Mouse (Mus musculus): ENCODE results near the gene Wsb2. TPM values are rescaled to one million over a fixed set of nuclear protein-coding genes. Genes with fewer than 3 reads are reported as not detected.

Gene Wsb2
- total and polyA plus RNA-seq, 2 experiments from 2014 or later: 336 to 494 TPM

- Histone ChIP-seq H3K4me1 (ENCODE audit: insufficient read depth, low read length) (no peaks in the 10 kb centered on the region), H3K9me3 (ENCODE audit: low read length) (no peaks in the 10 kb centered on the region), H3K36me3 (ENCODE audit: insufficient read depth, low read length) (peaks cover 71% of the 10 kb centered on the region), H3K27me3 (ENCODE audit: insufficient read depth, low read length) (no peaks in the 10 kb centered on the region), H3K27ac (ENCODE audit: low read depth, low read length) (no peak overlapping the region), H3K4me2 (ENCODE audit: low read depth, low read length, poor library complexity, severe bottlenecking) (no peak overlapping the region), H3K4me3 (ENCODE audit: low read depth, low read length) (no peak overlapping the region), H3K9ac (replicated peaks; ENCODE audit: low read length, poor library complexity, severe bottlenecking) (no peak overlapping the region)
- no peak for DNase-seq (ENCODE audit: low spot score)
- 82% methylated on average over 4 of the region's 4 CpGs for WGBS
- TF ChIP-seq CTCF (IDR thresholded peaks at IDR 0.05): no peak
- no peak for ATAC-seq (ENCODE audit: low FRiP score)
Measured at GRCm38 (mm10) chr5:117380199-117380598, 23.1 kb downstream of the Wsb2 start.

DNA sequence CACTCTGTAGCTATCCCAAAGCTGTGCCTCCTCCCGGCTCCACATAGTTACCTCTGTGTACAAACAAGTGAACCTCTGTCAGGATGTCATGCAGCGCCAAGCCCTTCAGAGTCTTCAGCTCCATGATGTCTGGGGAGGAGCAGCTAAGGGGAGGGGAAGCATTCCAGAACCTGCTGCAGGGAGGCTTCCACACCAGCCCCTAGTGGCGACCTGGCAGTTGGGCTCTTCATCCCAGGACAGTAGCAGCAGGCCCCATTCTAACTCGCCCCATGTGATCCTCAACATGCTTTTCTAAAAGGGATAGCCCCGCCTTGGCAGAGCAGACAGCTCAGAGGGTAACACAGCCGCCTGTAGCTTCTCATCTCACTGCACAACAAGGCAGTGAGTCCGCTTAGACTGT is 24.7 kb downstream of the Wsb2 start:
- DNase-seq (ENCODE audit: low spot score) (no peak), ATAC-seq (ENCODE audit: low FRiP score) (no peak)
- Histone ChIP-seq H3K27ac (ENCODE audit: low read depth, low read length) (no peak overlapping the region), H3K27me3 (ENCODE audit: insufficient read depth, low read length) (no peaks in the 10 kb centered on the region), H3K36me3 (ENCODE audit: insufficient read depth, low read length) (peaks cover 56% of the 10 kb centered on the region), H3K9me3 (ENCODE audit: low read length) (no peaks in the 10 kb centered on the region), H3K4me3 (ENCODE audit: low read depth, low read length) (no peak overlapping the region), H3K9ac (replicated peaks; ENCODE audit: low read length, poor library complexity, severe bottlenecking) (no peak overlapping the region), H3K4me2 (ENCODE audit: low read depth, low read length, poor library complexity, severe bottlenecking) (no peak overlapping the region), H3K4me1 (ENCODE audit: insufficient read depth, low read length) (no peaks in the 10 kb centered on the region)
- 75% methylated on average over 7 of the region's 7 CpGs for WGBS
- peak; percentile 17; the same call in 1 of the 2 replicates for TF ChIP-seq CTCF (IDR thresholded peaks at IDR 0.05)

GRCm38 (mm10) chr5:117383198-117383597 is 26.1 kb downstream of the Wsb2 start:
- Histone ChIP-seq H3K4me1 (ENCODE audit: insufficient read depth, low read length) (0 out of 2 replicates have a peak, but pooled peaks cover 2% of the 10 kb centered on the region), H3K27ac (ENCODE audit: low read depth, low read length) (no peak overlapping the region), H3K9ac (replicated peaks; ENCODE audit: low read length, poor library complexity, severe bottlenecking) (no peak overlapping the region), H3K9me3 (ENCODE audit: low read length) (no peaks in the 10 kb centered on the region), H3K4me2 (ENCODE audit: low read depth, low read length, poor library complexity, severe bottlenecking) (no peak overlapping the region), H3K4me3 (ENCODE audit: low read depth, low read length) (no peak overlapping the region), H3K36me3 (ENCODE audit: insufficient read depth, low read length) (peaks cover 54% of the 10 kb centered on the region), H3K27me3 (ENCODE audit: insufficient read depth, low read length) (no peaks in the 10 kb centered on the region)
- DNase-seq (ENCODE audit: low spot score) (no peak), ATAC-seq (ENCODE audit: low FRiP score) (no peak)
- 67% methylated on average over 12 of the region's 12 CpGs for WGBS
- TF ChIP-seq CTCF (IDR thresholded peaks at IDR 0.05): no peak

GRCm38 (mm10) chr5:117388296-117388751 is 31.2 kb downstream of the Wsb2 start:
- H3K27ac ChIP-seq (ENCODE audit: low read depth, low read length): peak overlapping the region; percentile 60
- ATAC-seq (ENCODE audit: low FRiP score) (peak; percentile 44; the same call in 1 of the 2 replicates), DNase-seq (ENCODE audit: low spot score) (peak; percentile 46)
- 10% methylated on average over 16 of the region's 16 CpGs for WGBS
- H3K4me3 ChIP-seq (ENCODE audit: low read depth, low read length): peak overlapping the region; percentile 75
- H3K27me3 ChIP-seq (ENCODE audit: insufficient read depth, low read length): no peaks in the 10 kb centered on the region
- peak overlapping the region; percentile 79 for H3K9ac ChIP-seq (replicated peaks; ENCODE audit: low read length, poor library complexity, severe bottlenecking)
- TF ChIP-seq CTCF (IDR thresholded peaks at IDR 0.05): peak; percentile 65
- H3K36me3 ChIP-seq (ENCODE audit: insufficient read depth, low read length): peaks cover 16% of the 10 kb centered on the region; the same call in 1 of the 2 replicates
- peak overlapping the region; percentile 91 for H3K4me2 ChIP-seq (ENCODE audit: low read depth, low read length, poor library complexity, severe bottlenecking)
- H3K4me1 ChIP-seq (ENCODE audit: insufficient read depth, low read length): 0 out of 2 replicates have a peak, but pooled peaks cover 5% of the 10 kb centered on the region
- no peaks in the 10 kb centered on the region for H3K9me3 ChIP-seq (ENCODE audit: low read length)

GRCm38 (mm10) chr5:117388877-117389276 is 31.8 kb downstream of the Wsb2 start, which contains the start of gene Rfc5:
Gene Rfc5 (minus strand): TSS chr5:117389047.
- Histone ChIP-seq H3K9ac (replicated peaks; ENCODE audit: low read length, poor library complexity, severe bottlenecking) (peak within 1 kb of the TSS; percentile 79), H3K36me3 (ENCODE audit: insufficient read depth, low read length) (peaks cover 12% of the 10 kb centered on the region; the same call in 1 of the 2 replicates), H3K27ac (ENCODE audit: low read depth, low read length) (peak within 1 kb of the TSS; percentile 68), H3K4me3 (ENCODE audit: low read depth, low read length) (peak within 1 kb of the TSS; percentile 75), H3K27me3 (ENCODE audit: insufficient read depth, low read length) (no peaks in the 10 kb centered on the region), H3K4me2 (ENCODE audit: low read depth, low read length, poor library complexity, severe bottlenecking) (peak within 1 kb of the TSS; percentile 91), H3K4me1 (ENCODE audit: insufficient read depth, low read length) (0 out of 2 replicates have a peak, but pooled peaks cover 5% of the 10 kb centered on the region), H3K9me3 (ENCODE audit: low read length) (no peaks in the 10 kb centered on the region)
- no peak; the same call in 1 of the 2 replicates for TF ChIP-seq CTCF (IDR thresholded peaks at IDR 0.05)
- under 1% methylated on average over 43 of the region's 44 CpGs for WGBS
- peak; percentile 95 for ATAC-seq (ENCODE audit: low FRiP score)
- DNase-seq (ENCODE audit: low spot score): peak; percentile 96

GRCm38 (mm10) chr5:117390895-117391294 is 33.8 kb downstream of the Wsb2 start:
- Histone ChIP-seq H3K4me2 (ENCODE audit: low read depth, low read length, poor library complexity, severe bottlenecking) (no peak overlapping the region), H3K9me3 (ENCODE audit: low read length) (no peaks in the 10 kb centered on the region), H3K4me3 (ENCODE audit: low read depth, low read length) (no peak overlapping the region), H3K9ac (replicated peaks; ENCODE audit: low read length, poor library complexity, severe bottlenecking) (no peak overlapping the region), H3K27ac (ENCODE audit: low read depth, low read length) (no peak overlapping the region), H3K27me3 (ENCODE audit: insufficient read depth, low read length) (no peaks in the 10 kb centered on the region), H3K4me1 (ENCODE audit: insufficient read depth, low read length) (0 out of 2 replicates have a peak, but pooled peaks cover 5% of the 10 kb centered on the region), H3K36me3 (ENCODE audit: insufficient read depth, low read length) (no peaks in the 10 kb centered on the region)
- no peak for TF ChIP-seq CTCF (IDR thresholded peaks at IDR 0.05)
- no peak for ATAC-seq (ENCODE audit: low FRiP score)
- DNase-seq (ENCODE audit: low spot score): no peak
- 93% methylated on average over 1 of the region's 1 CpGs for WGBS

Data from midbrain, postnatal 0 days (tissue).